Mouse (Mus musculus) layer of hippocampus, adult 2 months (tissue): ENCODE data around the gene Gm9745. TPM values are rescaled to one million over a fixed set of nuclear protein-coding genes. Genes with fewer than 3 reads are reported as not detected.
"Not testable (repeated sequence)": the region's sequence is repeated elsewhere in the genome, so short reads cannot be mapped to it uniquely, and the experiment has no call there.

Experiments used
- DNase-seq, 2 experiments: peaks; one replicate each; pipeline ENCODE4 v3.0.0; 2022; ENCODE audit warnings: low spot score in 2 of 2
- H3K27ac ChIP-seq: fragments of 200-600 bp; 2 replicates; pipeline ENCODE4 v1.8.1; 2022
- H3K4me3 ChIP-seq: fragments of 200-600 bp; 2 replicates; pipeline ENCODE4 v1.8.1; 2022; ENCODE audit warnings: mild to moderate bottlenecking
- CTCF ChIP-seq: fragments of 200-600 bp; conservative IDR thresholded peaks from 2 replicates; pipeline ENCODE4 v1.8.1; 2022; ENCODE audit warnings: antibody characterized with exemption, mild to moderate bottlenecking, moderate library complexity
- long read RNA-seq, 2 experiments: library from polyadenylated mRNA; stranded (forward); transcript quantifications; one replicate each; pipeline ENCODE4 v2.0.0; 2021; ENCODE audit warnings: borderline mapping rate in 2 of 2
- total RNA-seq, 2 experiments: library from RNA; stranded (reverse); gene quantifications; 2 replicates each; pipeline ENCODE4 v1.2.3; 2021

Gene Gm9745
- not detected for total RNA-seq
- long read RNA-seq, experiment 1 = 0 reads
- long read RNA-seq, experiment 2 = 0 reads

GRCm38 (mm10) chr13:8948131-8948530, at the start of gene Gm9745:
Gene Gm9745, minus strand, starts transcription at chr13:8948231.
- not testable (repeated sequence) for DNase-seq, H3K4me3 ChIP-seq, H3K27ac ChIP-seq

DNA sequence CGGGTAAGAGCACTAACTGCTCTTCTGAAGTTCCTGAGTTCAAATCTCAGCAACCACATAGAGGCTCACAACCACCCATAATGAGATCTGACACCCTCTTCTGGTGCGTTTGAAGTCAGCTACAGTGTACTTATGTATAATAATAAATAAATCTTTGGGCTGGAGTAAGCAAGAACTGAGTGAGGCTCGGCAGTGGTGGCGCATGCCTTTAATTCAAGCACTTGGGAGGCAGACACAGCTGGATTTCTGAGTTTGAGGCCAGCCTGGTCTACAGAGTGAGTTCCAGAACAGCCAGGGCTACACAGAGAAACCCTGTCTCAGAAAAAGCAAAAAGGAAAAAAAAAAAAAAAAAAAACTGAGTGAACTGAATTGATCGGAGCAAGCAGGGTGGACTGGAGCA, 49.2 kb upstream of the Gm9745 start:
- DNase-seq, H3K4me3 ChIP-seq, H3K27ac ChIP-seq: not testable (repeated sequence)

DNA sequence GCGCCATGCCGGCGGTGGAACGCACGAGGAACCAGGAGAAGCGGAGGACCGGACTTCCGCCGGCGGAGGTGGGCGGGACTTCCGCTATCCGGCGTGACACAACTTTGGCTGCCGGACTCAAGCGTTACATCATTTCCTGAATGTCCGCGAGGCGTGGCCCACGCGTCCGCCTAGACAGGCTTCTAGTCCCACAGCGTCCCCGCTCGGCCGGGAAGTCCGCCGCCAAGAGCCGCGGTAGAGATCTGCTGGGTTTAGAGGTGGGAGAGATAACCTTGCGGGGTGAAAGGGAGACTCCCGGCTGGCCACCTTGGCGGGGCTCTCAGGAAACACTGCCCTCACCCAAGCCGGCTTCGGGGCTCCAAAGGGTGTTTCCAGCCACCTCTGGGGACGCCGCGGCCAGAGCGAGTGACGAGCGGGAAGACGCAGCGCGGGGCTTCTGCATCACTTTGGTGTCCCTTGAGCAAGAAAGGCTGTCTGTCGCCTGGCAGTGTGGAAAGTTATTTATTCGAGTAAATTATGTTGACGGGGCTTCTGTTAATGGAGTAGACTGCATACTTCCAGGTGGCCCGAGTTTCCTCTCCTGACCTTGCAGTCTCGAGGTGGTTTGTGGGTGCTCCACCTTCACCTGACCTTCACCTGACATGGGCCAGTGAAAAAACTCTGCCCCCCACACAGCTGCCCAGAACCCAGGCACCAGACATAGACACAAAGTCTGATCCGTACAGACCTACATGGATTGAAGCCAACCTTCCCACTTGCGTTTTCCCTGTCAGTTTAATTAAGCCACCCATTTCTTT, 48.2 kb upstream of the Gm9745 start, which contains the start of gene Gtpbp4:
Gtpbp4 (minus strand) TSS at position 94 of the 797 bp plus-strand sequence.
- peak within 1 kb of the TSS; percentile 90 for H3K4me3 ChIP-seq
- peak; percentile 95 to 98 for DNase-seq
- peak within 1 kb of the TSS; percentile 97 for H3K27ac ChIP-seq
- TF ChIP-seq CTCF = peak; percentile 87

DNA sequence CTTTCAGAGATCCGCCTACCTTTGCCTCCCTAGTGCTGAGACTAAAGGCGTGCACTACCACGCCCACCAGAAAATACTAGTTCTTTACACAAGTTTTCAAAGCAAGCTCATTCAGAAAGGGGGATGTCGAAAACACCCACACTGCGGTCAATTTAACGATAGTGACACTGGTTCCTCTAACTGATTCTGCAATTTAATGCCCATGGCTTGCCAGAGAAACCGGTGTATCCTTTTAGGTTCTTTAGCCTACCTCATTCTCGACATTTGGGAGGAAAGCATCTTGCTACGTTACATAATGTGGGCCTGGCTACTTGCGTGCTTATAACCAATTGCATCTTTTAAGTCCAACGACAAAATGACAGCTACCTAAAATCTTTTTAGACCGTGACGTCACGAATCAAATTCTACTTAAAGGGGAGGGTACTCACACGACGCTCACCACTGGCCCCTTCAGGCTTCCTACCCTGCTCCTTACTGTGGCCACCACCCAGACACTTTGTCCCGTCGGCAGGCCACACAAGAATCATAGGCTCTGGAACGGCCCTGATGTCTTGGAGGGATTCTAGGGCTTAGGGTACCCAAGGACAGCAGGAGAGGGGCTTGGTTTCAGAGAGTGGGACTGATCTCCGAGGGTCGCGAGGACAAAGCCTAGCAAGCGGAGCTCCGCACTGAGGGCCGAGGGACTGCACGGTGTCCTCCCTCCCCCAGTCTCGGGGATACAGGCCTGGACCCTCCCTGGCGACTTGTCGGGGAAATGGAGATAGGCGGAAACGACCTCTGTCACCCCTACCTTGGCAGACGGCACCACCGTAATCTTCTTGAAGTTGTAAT, 47.3 kb upstream of the Gm9745 start:
- no peak for TF ChIP-seq CTCF
- DNase-seq = peak in 1 of 2 experiments; percentile 3
- H3K4me3 ChIP-seq = peak overlapping the region; percentile 90
- H3K27ac ChIP-seq = peak overlapping the region; percentile 97

- no peak overlapping the region for H3K27ac ChIP-seq
- H3K4me3 ChIP-seq = no peak overlapping the region
- no peak for TF ChIP-seq CTCF
- no peak for DNase-seq
These were observed 44.2 kb upstream of the Gm9745 start for GRCm38 (mm10) chr13:8992231-8992630.

DNA sequence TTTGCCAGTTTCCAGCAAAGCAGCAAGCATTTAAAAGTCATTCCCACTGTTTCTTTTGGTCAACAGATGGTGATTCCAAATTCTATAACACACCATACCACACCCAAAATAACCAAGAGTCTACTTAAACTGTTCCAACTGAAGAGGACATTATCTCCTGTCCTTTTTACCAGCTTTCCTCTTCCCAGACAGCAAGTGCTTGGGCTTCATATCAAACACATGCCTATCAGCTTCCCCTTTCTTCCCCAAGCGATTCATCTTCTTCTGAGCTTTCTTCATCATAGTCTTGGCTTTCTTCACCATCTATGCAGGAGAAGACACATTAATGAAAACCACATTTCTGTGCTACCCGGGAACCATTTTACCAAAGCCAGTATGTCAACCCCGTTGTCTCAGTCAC, 24.9 kb upstream of the Gm9745 start:
- no peak for TF ChIP-seq CTCF
- H3K27ac ChIP-seq = no peak overlapping the region
- no peak overlapping the region for H3K4me3 ChIP-seq
- no peak for DNase-seq

- TF ChIP-seq CTCF = peak; percentile 57
- Histone ChIP-seq H3K4me3 (no peak overlapping the region), H3K27ac (no peak overlapping the region)
- no peak for DNase-seq
These were observed 24.3 kb upstream of the Gm9745 start for GRCm38 (mm10) chr13:8972369-8972768.

DNA sequence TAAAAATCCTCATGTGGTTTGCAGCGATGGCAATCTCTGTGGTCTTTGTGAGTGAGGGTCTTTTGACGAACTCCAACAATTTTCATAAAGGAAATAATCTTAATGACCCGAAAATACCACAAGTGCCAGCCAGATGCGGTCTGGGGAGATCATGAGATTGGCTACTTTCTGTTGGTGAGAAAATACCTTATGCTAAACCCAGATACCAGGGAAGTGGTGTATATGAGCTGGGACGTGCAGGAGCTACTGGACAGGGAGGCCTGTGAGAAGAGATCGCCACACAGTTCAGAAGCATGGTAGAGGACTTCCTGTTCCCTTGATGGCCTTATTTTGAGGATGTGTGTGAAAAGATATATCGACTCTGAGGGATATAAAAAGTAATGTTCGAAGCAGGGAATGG, 19.7 kb upstream of the Gm9745 start:
- Histone ChIP-seq H3K27ac (no peak overlapping the region), H3K4me3 (no peak overlapping the region)
- no peak for TF ChIP-seq CTCF
- no peak for DNase-seq

DNA sequence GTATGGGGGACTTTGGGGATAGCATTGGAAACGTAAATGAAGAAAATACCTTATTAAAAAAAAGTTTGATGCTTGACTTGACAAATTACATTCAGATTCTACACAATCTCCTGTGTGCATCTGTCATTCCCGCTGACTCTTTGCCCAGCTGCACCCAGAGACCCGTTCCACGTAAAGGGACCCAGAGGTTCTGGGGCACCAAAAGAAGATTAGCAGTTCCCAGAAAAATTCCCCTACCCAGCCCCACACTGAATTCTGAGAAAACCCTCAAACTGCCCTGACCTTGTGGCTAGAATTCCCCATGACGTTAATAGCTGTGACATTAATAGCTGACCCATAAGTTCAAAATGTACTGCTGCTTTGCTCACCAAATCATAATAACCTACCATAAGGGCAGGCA, 17.2 kb upstream of the Gm9745 start:
- no peak overlapping the region for H3K4me3 ChIP-seq
- TF ChIP-seq CTCF = no peak

DNA sequence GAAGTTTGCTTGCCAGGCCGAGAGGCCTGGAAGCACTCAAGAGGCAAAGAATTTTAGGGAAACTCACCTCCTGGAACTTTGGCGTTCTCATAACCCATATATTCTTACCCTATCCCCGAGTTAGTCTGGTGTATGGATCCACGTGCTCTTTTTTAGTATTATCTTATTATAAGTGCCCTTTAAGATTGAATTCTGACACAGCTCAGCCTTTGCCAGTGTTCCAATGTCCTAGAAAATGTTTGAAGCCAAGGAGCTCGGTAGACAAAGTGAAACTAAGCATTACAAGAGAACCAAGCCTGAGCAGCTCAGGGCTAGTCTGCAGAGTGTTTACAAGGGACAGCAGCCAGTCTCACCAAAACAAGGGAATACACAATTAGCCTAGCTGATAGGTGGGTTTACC, 14.2 kb upstream of the Gm9745 start:
- not testable (repeated sequence) for DNase-seq, H3K4me3 ChIP-seq
- H3K27ac ChIP-seq = peak overlapping the region; percentile 80

More for the DNA sequence above, 17.2 kb upstream of the Gm9745 start:
- no peak overlapping the region for H3K27ac ChIP-seq
- no peak for DNase-seq

GRCm38 (mm10) chr13:8961128-8961888, 13.3 kb upstream of the Gm9745 start:
- H3K4me3 ChIP-seq, DNase-seq, H3K27ac ChIP-seq: not testable (repeated sequence)

DNA sequence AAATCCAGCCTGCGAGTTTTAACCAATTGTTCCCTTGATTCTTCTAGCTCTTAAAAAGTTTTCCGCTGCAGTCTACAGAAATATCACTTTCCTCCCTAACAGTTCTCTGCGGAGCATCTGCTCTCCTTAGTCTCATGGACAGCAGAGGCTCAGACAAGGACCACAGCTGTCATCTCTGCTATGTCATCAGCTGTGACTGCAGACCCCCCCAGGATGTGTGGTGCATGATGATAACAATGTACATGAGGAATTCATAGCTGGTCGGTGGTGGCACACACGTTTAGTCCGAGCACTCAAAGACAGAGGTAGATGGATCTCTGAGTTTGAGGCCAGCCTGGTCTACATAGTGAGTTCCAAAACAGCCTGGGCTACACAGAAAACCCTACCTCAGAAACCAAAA, 11.5 kb upstream of the Gm9745 start:
- H3K4me3 ChIP-seq, DNase-seq, H3K27ac ChIP-seq: not testable (repeated sequence)

GRCm38 (mm10) chr13:8959058-8959457, 11.0 kb upstream of the Gm9745 start:
- H3K4me3 ChIP-seq, H3K27ac ChIP-seq, DNase-seq: not testable (repeated sequence)

DNA sequence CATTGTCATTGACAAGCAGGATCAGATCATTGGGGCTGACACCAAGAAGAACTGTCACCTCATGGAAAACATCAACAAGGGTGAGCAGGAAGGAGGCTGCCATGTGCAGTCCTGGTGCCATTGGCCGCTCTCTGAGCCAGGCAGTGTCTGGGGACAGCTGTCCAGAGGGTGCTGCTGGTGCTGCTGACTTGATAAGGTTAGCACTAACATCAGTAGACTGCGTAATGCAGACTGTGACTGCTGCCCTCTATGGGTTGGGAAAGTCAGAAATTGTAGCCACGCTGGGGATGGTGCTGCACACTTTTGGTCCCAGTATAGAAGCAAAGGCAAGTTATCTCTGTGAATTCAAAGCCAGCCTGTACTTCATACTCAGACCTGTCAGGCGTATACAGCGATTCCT, 8.8 kb upstream of the Gm9745 start:
- DNase-seq, H3K27ac ChIP-seq, H3K4me3 ChIP-seq: not testable (repeated sequence)

- H3K27ac ChIP-seq, DNase-seq, H3K4me3 ChIP-seq: not testable (repeated sequence)
These were observed 7.1 kb upstream of the Gm9745 start for GRCm38 (mm10) chr13:8955127-8955526.

DNA sequence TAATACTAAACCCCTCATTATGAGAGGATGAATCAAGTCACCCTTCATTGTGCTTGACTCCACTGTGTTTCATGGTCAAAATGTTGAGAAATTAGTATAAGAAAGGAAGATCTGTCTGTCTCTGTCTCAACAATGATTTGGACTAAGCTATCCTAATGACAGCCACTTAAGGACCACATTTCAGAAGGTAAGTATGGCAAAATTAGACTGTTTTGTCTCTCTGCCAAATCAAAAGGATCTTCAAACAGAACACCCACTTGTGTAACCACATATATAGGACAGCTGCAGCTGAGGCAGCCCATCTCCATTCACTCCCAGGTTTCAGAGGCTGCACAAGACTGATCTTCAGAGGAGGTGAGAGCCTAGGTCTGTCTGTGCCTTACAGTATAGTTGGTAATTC, 4.5 kb upstream of the Gm9745 start, which contains the start of gene Idi2:
Idi2 (plus strand) TSS at position 301 of the 400 bp plus-strand sequence.
- H3K27ac ChIP-seq, DNase-seq, H3K4me3 ChIP-seq: not testable (repeated sequence)

DNA sequence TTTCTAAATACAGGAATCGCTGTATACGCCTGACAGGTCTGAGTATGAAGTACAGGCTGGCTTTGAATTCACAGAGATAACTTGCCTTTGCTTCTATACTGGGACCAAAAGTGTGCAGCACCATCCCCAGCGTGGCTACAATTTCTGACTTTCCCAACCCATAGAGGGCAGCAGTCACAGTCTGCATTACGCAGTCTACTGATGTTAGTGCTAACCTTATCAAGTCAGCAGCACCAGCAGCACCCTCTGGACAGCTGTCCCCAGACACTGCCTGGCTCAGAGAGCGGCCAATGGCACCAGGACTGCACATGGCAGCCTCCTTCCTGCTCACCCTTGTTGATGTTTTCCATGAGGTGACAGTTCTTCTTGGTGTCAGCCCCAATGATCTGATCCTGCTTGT, 4.2 kb downstream of the Gm9745 start:
- not testable (repeated sequence) for DNase-seq, H3K4me3 ChIP-seq, H3K27ac ChIP-seq

DNA sequence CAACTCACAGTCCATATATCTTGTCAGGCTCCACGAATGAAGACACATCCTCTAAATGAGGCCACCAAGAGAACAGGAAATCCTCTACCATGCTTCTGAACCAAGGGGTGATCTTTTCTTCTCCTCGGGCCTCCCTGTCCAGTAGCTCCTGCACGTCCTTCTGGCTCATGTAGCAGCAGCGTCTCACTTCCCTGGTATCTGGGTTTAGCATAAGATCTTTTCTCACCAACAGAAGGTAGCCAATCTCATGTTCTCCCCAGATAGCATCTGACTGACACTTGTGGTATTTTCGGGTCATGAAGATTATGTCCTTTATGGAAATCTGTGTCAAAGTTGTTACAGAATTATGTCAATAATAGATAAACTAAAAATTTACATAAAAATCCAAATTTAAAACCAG, 6.3 kb downstream of the Gm9745 start:
- not testable (repeated sequence) for DNase-seq, H3K4me3 ChIP-seq, H3K27ac ChIP-seq
